Mouse (Mus musculus): Measurements from ENCODE around the gene Nusap1. TPM values are rescaled to one million over a fixed set of nuclear protein-coding genes. Genes with fewer than 3 reads are reported as not detected.
A peak's percentile ranks its signal among the peaks of the same experiment; 100 is the strongest.
"Not testable (repeated sequence)": the region's sequence is repeated elsewhere in the genome, so short reads cannot be mapped to it uniquely, and the experiment has no call there.

The Nusap1 gene
- polyA plus RNA-seq, 1 experiment from 2014 or later = 94.3 TPM

- not testable (repeated sequence) for H3K27me3 ChIP-seq (ENCODE audit: control insufficient read depth, insufficient read depth, low read length); DNase-seq (ENCODE audit: low spot score); H3K4me1 ChIP-seq (ENCODE audit: control insufficient read depth, insufficient read depth, low read length); H3K4me3 ChIP-seq (ENCODE audit: low read depth, low read length); H3K9ac ChIP-seq (ENCODE audit: low read length); ATAC-seq (ENCODE audit: insufficient number of reproducible peaks, low FRiP score, low TSS enrichment, low read depth); H3K27ac ChIP-seq (replicated peaks; ENCODE audit: low read depth, low read length); H3K4me2 ChIP-seq (ENCODE audit: low read depth, severe bottlenecking); H3K36me3 ChIP-seq (ENCODE audit: control insufficient read depth, insufficient read depth, low read length); H3K9me3 ChIP-seq (ENCODE audit: control insufficient read depth, low read length)
- WGBS = 74% methylated on average over 19 of the region's 23 CpGs
Measured at GRCm38 (mm10) chr2:119665744-119666143, 47.6 kb downstream of the Nusap1 start.

- no peaks in the 10 kb centered on the region for H3K27me3 ChIP-seq (ENCODE audit: control insufficient read depth, insufficient read depth, low read length)
- no peak overlapping the region for H3K4me3 ChIP-seq (ENCODE audit: low read depth, low read length)
- H3K9ac ChIP-seq (ENCODE audit: low read length) = no peak overlapping the region
- H3K27ac ChIP-seq (replicated peaks; ENCODE audit: low read depth, low read length) = no peak overlapping the region
- H3K9me3 ChIP-seq (ENCODE audit: control insufficient read depth, low read length) = no peaks in the 10 kb centered on the region
- H3K4me1 ChIP-seq (ENCODE audit: control insufficient read depth, insufficient read depth, low read length) = no peaks in the 10 kb centered on the region
- peak; percentile 25 for DNase-seq (ENCODE audit: low spot score)
- WGBS = 18% methylated on average over 7 of the region's 7 CpGs
- ATAC-seq (ENCODE audit: insufficient number of reproducible peaks, low FRiP score, low TSS enrichment, low read depth) = no peak
- no peaks in the 10 kb centered on the region for H3K36me3 ChIP-seq (ENCODE audit: control insufficient read depth, insufficient read depth, low read length)
- H3K4me2 ChIP-seq (ENCODE audit: low read depth, severe bottlenecking) = no peak overlapping the region
Measured at GRCm38 (mm10) chr2:119669010-119669409, 50.9 kb downstream of the Nusap1 start.

GRCm38 (mm10) chr2:119674525-119675214, 56.6 kb downstream of the Nusap1 start, which contains the start of gene Rtf1:
Rtf1 (plus strand) TSS chr2:119675068.
- H3K9ac ChIP-seq (ENCODE audit: low read length) = peak within 1 kb of the TSS; percentile 95
- H3K36me3 ChIP-seq (ENCODE audit: control insufficient read depth, insufficient read depth, low read length) = no peaks in the 10 kb centered on the region
- no peaks in the 10 kb centered on the region for H3K27me3 ChIP-seq (ENCODE audit: control insufficient read depth, insufficient read depth, low read length)
- H3K4me3 ChIP-seq (ENCODE audit: low read depth, low read length) = peak within 1 kb of the TSS; percentile 99
- peak within 1 kb of the TSS; percentile 68 for H3K4me2 ChIP-seq (ENCODE audit: low read depth, severe bottlenecking)
- peak within 1 kb of the TSS; percentile 58 for H3K27ac ChIP-seq (replicated peaks; ENCODE audit: low read depth, low read length)
- DNase-seq (ENCODE audit: low spot score) (peak; percentile 97), ATAC-seq (ENCODE audit: insufficient number of reproducible peaks, low FRiP score, low TSS enrichment, low read depth) (peak; percentile 95)
- H3K4me1 ChIP-seq (ENCODE audit: control insufficient read depth, insufficient read depth, low read length) = peaks cover 6% of the 10 kb centered on the region; the same call in 1 of the 2 replicates
- WGBS = under 1% methylated on average over 41 of the region's 58 CpGs
- no peaks in the 10 kb centered on the region for H3K9me3 ChIP-seq (ENCODE audit: control insufficient read depth, low read length)

GRCm38 (mm10) chr2:119675215-119675784, 57.2 kb downstream of the Nusap1 start:
- Histone ChIP-seq H3K27me3 (ENCODE audit: control insufficient read depth, insufficient read depth, low read length) (no peaks in the 10 kb centered on the region), H3K4me2 (ENCODE audit: low read depth, severe bottlenecking) (peak overlapping the region; percentile 68), H3K27ac (replicated peaks; ENCODE audit: low read depth, low read length) (peak overlapping the region; percentile 58), H3K36me3 (ENCODE audit: control insufficient read depth, insufficient read depth, low read length) (no peaks in the 10 kb centered on the region), H3K4me1 (ENCODE audit: control insufficient read depth, insufficient read depth, low read length) (peaks cover 6% of the 10 kb centered on the region; the same call in 1 of the 2 replicates), H3K4me3 (ENCODE audit: low read depth, low read length) (peak overlapping the region; percentile 99), H3K9me3 (ENCODE audit: control insufficient read depth, low read length) (no peaks in the 10 kb centered on the region), H3K9ac (ENCODE audit: low read length) (peak overlapping the region; percentile 95)
- DNase-seq (ENCODE audit: low spot score) (no peak), ATAC-seq (ENCODE audit: insufficient number of reproducible peaks, low FRiP score, low TSS enrichment, low read depth) (peak; percentile 87)
- WGBS = under 1% methylated on average over 39 of the region's 39 CpGs

- H3K27ac ChIP-seq (replicated peaks; ENCODE audit: low read depth, low read length) = no peak overlapping the region; the same call in 1 of the 2 replicates
- peak overlapping the region; percentile 99 for H3K4me3 ChIP-seq (ENCODE audit: low read depth, low read length)
- no peak for ATAC-seq (ENCODE audit: insufficient number of reproducible peaks, low FRiP score, low TSS enrichment, low read depth)
Measured at GRCm38 (mm10) chr2:119675831-119676230, 57.7 kb downstream of the Nusap1 start.

GRCm38 (mm10) chr2:119683706-119684105, 65.6 kb downstream of the Nusap1 start:
- Histone ChIP-seq H3K9ac (ENCODE audit: low read length) (no peak overlapping the region), H3K4me2 (ENCODE audit: low read depth, severe bottlenecking) (no peak overlapping the region), H3K27me3 (ENCODE audit: control insufficient read depth, insufficient read depth, low read length) (no peaks in the 10 kb centered on the region), H3K4me3 (ENCODE audit: low read depth, low read length) (no peak overlapping the region), H3K4me1 (ENCODE audit: control insufficient read depth, insufficient read depth, low read length) (no peaks in the 10 kb centered on the region), H3K27ac (replicated peaks; ENCODE audit: low read depth, low read length) (no peak overlapping the region), H3K36me3 (ENCODE audit: control insufficient read depth, insufficient read depth, low read length) (peaks cover 5% of the 10 kb centered on the region), H3K9me3 (ENCODE audit: control insufficient read depth, low read length) (no peaks in the 10 kb centered on the region)
- DNase-seq (ENCODE audit: low spot score) = no peak
- 90% methylated on average over 2 of the region's 2 CpGs for WGBS
- no peak for ATAC-seq (ENCODE audit: insufficient number of reproducible peaks, low FRiP score, low TSS enrichment, low read depth)

More at GRCm38 (mm10) chr2:119675831-119676230, 57.7 kb downstream of the Nusap1 start:
- Histone ChIP-seq H3K27me3 (ENCODE audit: control insufficient read depth, insufficient read depth, low read length) (no peaks in the 10 kb centered on the region), H3K9ac (ENCODE audit: low read length) (peak overlapping the region; percentile 95), H3K4me2 (ENCODE audit: low read depth, severe bottlenecking) (peak overlapping the region; percentile 68), H3K4me1 (ENCODE audit: control insufficient read depth, insufficient read depth, low read length) (peaks cover 6% of the 10 kb centered on the region; the same call in 1 of the 2 replicates), H3K36me3 (ENCODE audit: control insufficient read depth, insufficient read depth, low read length) (no peaks in the 10 kb centered on the region), H3K9me3 (ENCODE audit: control insufficient read depth, low read length) (no peaks in the 10 kb centered on the region)
- no peak for DNase-seq (ENCODE audit: low spot score)
- WGBS = 12% methylated on average over 5 of the region's 5 CpGs

- 79% methylated on average over 9 of the region's 9 CpGs for WGBS
- 0 out of 2 replicates have a peak, but pooled peaks cover 3% of the 10 kb centered on the region for H3K36me3 ChIP-seq (ENCODE audit: control insufficient read depth, insufficient read depth, low read length)
- DNase-seq (ENCODE audit: low spot score) = no peak
Measured at GRCm38 (mm10) chr2:119692003-119692701, 74.1 kb downstream of the Nusap1 start.

GRCm38 (mm10) chr2:119694826-119695225, 76.7 kb downstream of the Nusap1 start:
- no peak for ATAC-seq (ENCODE audit: insufficient number of reproducible peaks, low FRiP score, low TSS enrichment, low read depth)
- Histone ChIP-seq H3K4me2 (ENCODE audit: low read depth, severe bottlenecking) (no peak overlapping the region), H3K9ac (ENCODE audit: low read length) (no peak overlapping the region), H3K4me1 (ENCODE audit: control insufficient read depth, insufficient read depth, low read length) (no peaks in the 10 kb centered on the region), H3K27ac (replicated peaks; ENCODE audit: low read depth, low read length) (no peak overlapping the region), H3K36me3 (ENCODE audit: control insufficient read depth, insufficient read depth, low read length) (0 out of 2 replicates have a peak, but pooled peaks cover 3% of the 10 kb centered on the region), H3K4me3 (ENCODE audit: low read depth, low read length) (no peak overlapping the region), H3K27me3 (ENCODE audit: control insufficient read depth, insufficient read depth, low read length) (no peaks in the 10 kb centered on the region), H3K9me3 (ENCODE audit: control insufficient read depth, low read length) (no peaks in the 10 kb centered on the region)
- no peak for DNase-seq (ENCODE audit: low spot score)
- 95% methylated on average over 1 of the region's 2 CpGs for WGBS

More at GRCm38 (mm10) chr2:119692003-119692701, 74.1 kb downstream of the Nusap1 start:
- Histone ChIP-seq H3K4me3 (ENCODE audit: low read depth, low read length) (no peak overlapping the region), H3K27ac (replicated peaks; ENCODE audit: low read depth, low read length) (no peak overlapping the region), H3K27me3 (ENCODE audit: control insufficient read depth, insufficient read depth, low read length) (no peaks in the 10 kb centered on the region), H3K4me2 (ENCODE audit: low read depth, severe bottlenecking) (no peak overlapping the region), H3K4me1 (ENCODE audit: control insufficient read depth, insufficient read depth, low read length) (no peaks in the 10 kb centered on the region), H3K9me3 (ENCODE audit: control insufficient read depth, low read length) (no peaks in the 10 kb centered on the region), H3K9ac (ENCODE audit: low read length) (no peak overlapping the region)
- ATAC-seq (ENCODE audit: insufficient number of reproducible peaks, low FRiP score, low TSS enrichment, low read depth) = no peak
